Mouse (Mus musculus): ENCODE measurements around the gene Otulin.

Otulin gene

GRCm38 (mm10) chr15:27588087-27588826 is 42.2 kb downstream of the Otulin start:
- in situ Hi-C loops (cut with MboI; ENCODE audit: unreplicated experiment in 2 of 2), result loop anchor here in 1 of 2 experiments (5.0 kb wide), 1 partner anchor 34 kb away; no protein-coding TSS in a partner anchor

DNA sequence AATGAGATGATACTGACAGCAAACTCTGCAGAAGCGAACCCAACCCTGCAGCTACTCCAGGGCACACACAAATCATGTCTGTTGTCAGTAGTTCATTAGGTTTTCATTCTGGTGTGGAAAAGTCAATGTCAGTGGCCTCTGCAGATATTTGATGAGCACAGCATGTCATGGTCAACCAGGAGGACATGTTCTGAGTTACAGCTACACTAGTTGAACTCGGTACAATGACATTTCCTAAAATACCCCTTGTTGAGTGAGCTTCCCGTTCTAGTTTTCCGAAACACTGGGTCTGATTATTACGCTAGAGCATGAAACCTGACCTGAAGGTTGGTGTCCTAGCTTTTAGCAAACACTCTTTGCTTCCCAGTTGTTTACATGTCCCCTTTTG is 44.4 kb downstream of the Otulin start:
- in situ Hi-C loops (cut with MboI; ENCODE audit: unreplicated experiment in 2 of 2), result loop anchor here in 1 of 2 experiments (5.0 kb wide), 1 partner anchor 36 kb away; no protein-coding TSS in a partner anchor

DNA sequence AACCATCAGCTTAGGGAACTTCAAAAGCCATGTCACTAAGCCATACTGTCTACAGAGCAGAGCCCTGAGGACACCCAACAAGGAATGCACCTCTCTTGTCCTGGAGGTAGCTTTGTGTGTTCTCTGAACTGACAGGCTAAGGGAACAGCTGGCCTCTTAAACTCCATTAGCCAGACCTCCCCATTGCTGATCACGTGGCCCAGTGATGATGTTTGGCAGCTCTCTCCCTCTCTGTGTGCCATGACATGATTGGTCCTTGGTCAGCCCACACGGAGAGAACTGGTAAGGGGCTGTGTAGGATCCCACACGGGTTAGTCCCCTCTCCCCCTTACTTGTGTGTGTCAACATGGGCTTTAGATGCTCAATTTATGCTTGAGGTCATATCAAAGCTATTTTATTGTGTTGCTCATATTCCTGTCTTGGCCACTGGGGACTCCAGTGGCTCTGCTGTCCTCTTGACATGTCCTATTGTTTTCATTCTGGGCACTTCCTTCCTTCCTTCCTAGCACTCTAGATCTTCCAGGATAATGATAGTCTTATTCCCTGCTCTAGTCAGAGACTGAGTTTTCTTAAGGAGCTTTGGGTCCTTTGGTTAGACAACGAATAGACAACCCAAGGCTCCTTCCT is 44.9 kb downstream of the Otulin start:
- in situ Hi-C loops (cut with MboI; ENCODE audit: unreplicated experiment in 2 of 2), result loop anchor here in 1 of 2 experiments (5.0 kb wide), 1 partner anchor 37 kb away; no protein-coding TSS in a partner anchor

- in situ Hi-C loops (cut with MboI; ENCODE audit: unreplicated experiment in 2 of 2), result loop anchor here (5.0 kb wide), 2 partner anchors 34 to 59 kb away; no protein-coding TSS in a partner anchor
Observed at GRCm38 (mm10) chr15:27583620-27584019, 46.9 kb downstream of the Otulin start.

GRCm38 (mm10) chr15:27583042-27583441 is 47.5 kb downstream of the Otulin start:
- in situ Hi-C loops (cut with MboI; ENCODE audit: unreplicated experiment in 2 of 2), result loop anchor here (5.0 kb wide), 2 partner anchors 34 to 59 kb away; no protein-coding TSS in a partner anchor

DNA sequence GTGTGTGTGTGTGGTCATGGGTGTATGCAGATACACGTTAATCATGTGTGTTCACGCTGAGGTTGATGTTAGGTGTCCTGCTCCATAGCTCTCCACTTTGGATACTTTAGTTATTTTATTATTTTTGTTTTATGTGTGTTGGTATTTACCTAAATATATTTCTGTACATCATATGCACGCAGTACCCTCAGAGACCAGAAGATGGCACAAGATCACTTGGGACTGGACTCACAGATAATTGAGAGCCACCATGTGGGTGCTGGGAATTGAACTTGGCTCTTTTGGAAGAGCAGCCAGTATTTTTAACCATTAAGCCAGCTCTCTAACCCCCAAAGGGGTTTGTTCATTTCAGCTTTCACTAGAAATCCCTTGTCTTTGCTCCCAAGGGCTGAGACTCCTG is 48.1 kb downstream of the Otulin start:
- in situ Hi-C loops (cut with MboI; ENCODE audit: unreplicated experiment in 2 of 2), result loop anchor here (5.0 kb wide), 2 partner anchors 35 to 60 kb away; no protein-coding TSS in a partner anchor

- in situ Hi-C loops (cut with MboI; ENCODE audit: unreplicated experiment in 2 of 2), result loop anchor here (5.0 kb wide), 2 partner anchors 36 to 61 kb away; no protein-coding TSS in a partner anchor
Observed at GRCm38 (mm10) chr15:27581640-27582039, 48.9 kb downstream of the Otulin start.

DNA sequence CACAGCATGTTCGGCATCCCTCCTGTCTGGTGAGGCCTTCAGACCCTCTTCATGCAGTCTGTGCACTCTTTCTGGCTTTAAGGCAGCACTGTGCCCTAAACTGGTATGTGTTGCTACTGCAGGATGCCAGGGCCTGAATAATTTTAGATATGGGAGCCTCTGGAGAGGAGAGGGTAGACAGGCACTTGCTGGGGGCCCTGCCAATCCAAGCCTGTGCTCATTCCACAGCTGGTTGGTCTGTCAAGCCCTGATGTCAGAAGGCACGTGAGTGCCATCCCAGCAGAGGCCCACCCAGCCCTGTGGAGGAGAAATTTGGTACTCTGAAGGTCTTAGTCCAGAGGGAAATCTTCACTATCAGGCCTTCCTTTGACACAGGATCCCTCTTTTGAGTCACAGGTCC is 49.7 kb downstream of the Otulin start:
- in situ Hi-C loops (cut with MboI; ENCODE audit: unreplicated experiment in 2 of 2), result loop anchor here (5.0 kb wide), 2 partner anchors 37 to 62 kb away; no protein-coding TSS in a partner anchor

DNA sequence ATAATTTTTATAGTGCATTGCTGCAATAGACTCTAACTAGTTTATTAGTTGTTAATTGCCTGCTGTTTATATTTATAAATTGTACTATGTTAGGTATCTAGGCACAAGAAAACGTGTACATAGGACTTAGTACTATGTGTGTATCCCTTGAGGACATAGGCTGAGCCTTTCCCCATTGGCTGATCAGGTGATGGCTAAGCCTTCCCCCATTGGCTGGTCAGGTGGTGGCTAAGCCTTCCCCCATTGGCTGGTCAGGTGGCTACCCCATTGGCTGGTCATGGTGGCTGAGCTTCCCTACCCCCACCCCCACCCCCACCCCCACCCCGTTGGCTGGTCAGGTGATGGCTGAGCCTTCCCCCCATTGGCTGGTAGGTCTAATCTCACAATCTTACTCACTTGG is 50.6 kb downstream of the Otulin start:
- in situ Hi-C loops (cut with MboI; ENCODE audit: unreplicated experiment in 2 of 2), result loop anchor here (5.0 kb wide), 2 partner anchors 37 to 62 kb away; no protein-coding TSS in a partner anchor

GRCm38 (mm10) chr15:27578918-27579317 is 51.6 kb downstream of the Otulin start:
- in situ Hi-C loops (cut with MboI; ENCODE audit: unreplicated experiment in 2 of 2), result no loop called here

GRCm38 (mm10) chr15:27577915-27578780 is 52.3 kb downstream of the Otulin start:
- in situ Hi-C loops (cut with MboI; ENCODE audit: unreplicated experiment in 2 of 2), result no loop called here

GRCm38 (mm10) chr15:27576886-27577285 is 53.6 kb downstream of the Otulin start:
- in situ Hi-C loops (cut with MboI; ENCODE audit: unreplicated experiment in 2 of 2), result no loop called here

DNA sequence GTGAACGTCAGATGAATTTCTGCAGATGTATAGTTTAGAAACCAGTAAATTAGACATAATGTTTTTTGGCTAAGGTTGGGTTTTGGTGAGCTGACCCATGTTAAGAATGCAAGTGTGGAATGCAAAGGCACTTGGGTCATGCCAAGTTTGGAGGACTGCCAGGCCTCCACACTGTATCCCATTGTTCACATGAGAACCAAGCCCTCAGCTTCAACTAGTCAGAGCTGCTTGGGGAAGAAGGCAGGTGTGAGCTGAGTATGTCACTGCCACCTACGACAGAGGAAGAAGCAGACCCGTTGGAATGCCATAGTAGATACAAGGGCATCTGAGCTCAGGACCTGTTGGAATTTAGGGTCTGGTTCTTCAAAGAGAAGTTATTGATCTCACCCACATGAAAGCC is 54.6 kb downstream of the Otulin start:
- in situ Hi-C loops (cut with MboI; ENCODE audit: unreplicated experiment in 2 of 2), result no loop called here

DNA sequence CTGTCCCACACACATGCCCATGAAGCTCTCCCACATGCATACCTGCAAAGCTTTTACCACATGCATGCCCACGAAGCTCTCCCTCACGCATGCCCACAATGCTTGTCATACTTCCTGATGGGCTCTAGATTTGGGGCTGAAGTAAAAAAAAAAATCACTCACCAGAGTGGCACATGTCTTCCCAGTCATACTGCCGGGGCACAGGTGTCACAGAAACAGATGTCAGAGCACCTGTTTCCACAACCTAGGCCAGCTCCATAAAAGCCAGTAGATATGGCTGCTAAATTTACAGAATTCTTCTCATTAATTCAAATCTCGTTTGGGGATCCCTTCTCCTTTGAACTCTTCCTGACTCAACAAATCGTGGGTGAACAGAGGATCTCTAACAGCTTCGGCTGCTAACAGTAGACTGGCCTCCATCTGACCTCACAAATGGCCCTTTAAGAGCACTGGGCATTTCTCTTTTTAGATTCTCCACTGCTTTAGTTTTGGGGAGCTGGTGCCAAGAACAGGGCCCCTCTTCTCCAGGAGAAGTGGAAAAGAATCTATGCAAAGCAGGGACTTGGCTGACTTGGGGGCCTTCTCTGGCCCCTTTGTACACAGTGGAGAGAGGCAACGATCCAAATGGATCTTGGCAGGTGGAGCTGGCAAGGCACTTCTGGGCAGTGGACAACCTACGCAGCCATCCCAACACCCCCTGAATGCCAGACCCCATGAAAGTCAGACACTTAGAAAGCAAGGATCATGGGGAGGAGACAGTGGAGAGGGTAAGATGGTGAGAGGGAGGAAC is 55.3 kb downstream of the Otulin start:
- in situ Hi-C loops (cut with MboI; ENCODE audit: unreplicated experiment in 2 of 2), result no loop called here

DNA sequence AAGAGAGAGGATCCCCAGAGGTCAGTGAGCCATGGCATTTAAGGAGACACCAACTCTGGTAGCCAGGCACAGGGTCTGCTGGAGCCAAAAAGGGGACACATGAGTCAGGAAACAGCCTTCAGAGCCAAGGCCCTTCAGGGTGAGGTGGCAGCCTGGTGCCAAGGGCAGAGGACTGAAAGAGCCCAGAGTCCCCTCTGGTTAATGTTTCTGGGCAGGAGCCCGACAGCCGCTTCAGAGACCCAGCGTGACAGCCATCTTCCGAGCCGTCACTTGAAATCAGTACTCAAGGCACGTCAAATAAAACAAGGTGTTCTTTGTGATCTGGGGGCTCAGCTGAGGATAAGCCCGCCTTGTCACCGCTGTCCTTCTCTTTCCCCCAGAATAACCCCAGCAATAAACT is 59.3 kb downstream of the Otulin start:
- in situ Hi-C loops (cut with MboI; ENCODE audit: unreplicated experiment in 2 of 2), result no loop called here

DNA sequence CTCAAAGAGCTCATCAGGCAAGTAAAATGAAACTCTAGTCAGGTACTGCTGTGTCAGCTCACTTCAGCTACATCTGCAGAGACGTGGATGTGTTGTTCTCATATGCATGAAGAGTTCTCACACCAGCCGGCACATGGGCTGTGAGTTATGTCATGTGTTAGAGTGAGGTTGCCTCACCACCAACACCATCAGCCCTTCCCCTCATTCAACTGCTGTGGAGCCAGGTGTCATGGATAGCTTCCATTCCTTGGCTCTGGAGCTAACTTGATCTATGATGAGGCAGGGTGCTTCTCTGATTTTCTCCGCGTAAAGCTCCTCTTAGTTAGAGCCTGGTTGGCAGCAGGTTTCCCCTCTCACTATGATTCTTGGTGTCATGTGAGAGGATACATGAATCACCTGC is 60.1 kb downstream of the Otulin start:
- in situ Hi-C loops (cut with MboI; ENCODE audit: unreplicated experiment in 2 of 2), result no loop called here

- in situ Hi-C loops (cut with MboI; ENCODE audit: unreplicated experiment in 2 of 2), result no loop called here
Observed at GRCm38 (mm10) chr15:27569924-27570323, 60.6 kb downstream of the Otulin start.

DNA sequence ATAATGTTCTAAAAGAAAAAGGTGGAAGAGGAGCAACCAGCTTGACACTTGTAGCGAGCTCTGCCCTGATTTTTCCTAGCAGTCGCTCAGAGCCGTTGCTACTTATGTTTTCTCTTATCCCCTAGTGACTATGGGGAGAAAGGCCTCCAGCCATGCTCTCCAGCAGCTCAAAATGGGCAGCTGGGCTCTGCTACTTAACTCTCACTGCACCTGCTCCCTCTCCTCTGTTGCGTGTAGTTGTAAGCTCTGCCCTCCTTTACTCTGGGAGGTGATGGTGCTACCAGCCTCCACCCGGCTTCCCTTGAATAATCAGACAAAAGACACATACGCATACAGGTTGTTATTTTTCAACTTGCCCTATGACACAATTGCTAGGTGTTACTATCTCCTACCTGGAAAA is 62.1 kb downstream of the Otulin start:
- in situ Hi-C loops (cut with MboI; ENCODE audit: unreplicated experiment in 2 of 2), result no loop called here

DNA sequence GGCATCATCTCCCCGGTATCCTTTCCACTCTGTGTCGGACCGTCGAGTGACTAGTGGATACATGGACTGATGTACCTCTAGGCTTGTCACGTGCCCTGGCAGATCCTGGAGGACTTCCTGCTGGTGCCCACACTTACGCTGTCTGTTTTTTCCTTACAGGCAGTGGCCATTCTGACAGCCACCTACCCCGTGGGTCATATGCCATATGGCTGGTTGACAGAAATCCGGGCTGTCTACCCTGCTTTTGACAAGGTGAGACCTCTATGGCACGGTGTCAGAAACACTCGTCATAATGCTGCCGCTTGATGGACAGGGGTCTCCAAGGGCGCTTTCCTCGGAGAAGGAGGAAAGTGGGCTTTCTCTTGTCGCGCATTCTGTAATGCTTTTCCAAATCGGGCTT is 63.1 kb downstream of the Otulin start:
- in situ Hi-C loops (cut with MboI; ENCODE audit: unreplicated experiment in 2 of 2), result no loop called here

DNA sequence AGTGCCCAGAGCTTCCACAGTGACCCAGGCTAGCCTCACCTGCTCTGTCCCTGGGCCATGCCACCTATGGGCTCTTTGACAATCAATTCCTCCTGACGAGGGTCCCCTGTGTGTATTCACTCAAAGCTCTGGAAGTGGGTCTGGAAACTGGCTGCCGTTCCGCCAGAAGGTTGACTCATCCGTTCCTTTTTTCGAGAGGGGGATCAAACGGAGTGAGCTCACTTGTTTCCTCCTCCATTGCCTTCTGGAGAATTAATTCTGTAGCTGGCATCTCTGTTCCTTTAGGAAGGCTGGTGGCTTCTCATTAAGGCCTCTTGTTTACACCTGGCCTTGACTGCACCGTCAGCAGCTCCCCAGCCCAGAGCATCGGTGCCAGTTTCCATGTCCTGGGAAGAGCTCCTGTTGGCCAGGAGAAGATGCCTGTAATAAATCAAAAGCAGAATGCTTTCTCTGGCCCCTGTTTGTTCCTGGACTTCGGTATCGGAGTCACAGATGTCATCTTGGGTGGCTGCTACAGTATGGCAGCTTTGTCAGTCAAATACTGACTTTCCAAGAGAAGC is 64.8 kb downstream of the Otulin start:
- in situ Hi-C loops (cut with MboI; ENCODE audit: unreplicated experiment in 2 of 2), result no loop called here
